Mouse (Mus musculus): ENCODE results near the gene Lpgat1. TPM values are rescaled to one million over a fixed set of nuclear protein-coding genes. Genes with fewer than 3 reads are reported as not detected.
A peak's percentile ranks its signal among the peaks of the same experiment; 100 is the strongest.

Lpgat1 gene
- polyA plus RNA-seq, 1 experiment from 2014 or later = 43.2 TPM

- ATAC-seq (ENCODE audit: insufficient read depth) (no peak), DNase-seq (no peak)
- WGBS = 24% methylated on average over 4 of the region's 4 CpGs
- Histone ChIP-seq H3K4me2 (no peak overlapping the region), H3K4me1 (ENCODE audit: insufficient read depth) (no peaks in the 10 kb centered on the region), H3K27me3 (ENCODE audit: insufficient read depth, low read length) (no peaks in the 10 kb centered on the region), H3K9ac (no peak overlapping the region), H3K4me3 (ENCODE audit: low read depth, low read length) (no peak overlapping the region), H3K36me3 (ENCODE audit: insufficient read depth) (no peaks in the 10 kb centered on the region), H3K9me3 (ENCODE audit: low read depth, low read length) (no peaks in the 10 kb centered on the region), H3K27ac (ENCODE audit: low read depth) (no peak overlapping the region)
- TF ChIP-seq CTCF (IDR thresholded peaks at IDR 0.05; ENCODE audit: low read depth) = no peak
These were observed 13.1 kb upstream of the Lpgat1 start for GRCm38 (mm10) chr1:191704535-191704934.

- Histone ChIP-seq H3K36me3 (ENCODE audit: insufficient read depth) (no peaks in the 10 kb centered on the region), H3K9ac (no peak overlapping the region), H3K4me3 (ENCODE audit: low read depth, low read length) (no peak overlapping the region), H3K4me1 (ENCODE audit: insufficient read depth) (no peaks in the 10 kb centered on the region), H3K27ac (ENCODE audit: low read depth) (no peak overlapping the region), H3K9me3 (ENCODE audit: low read depth, low read length) (no peaks in the 10 kb centered on the region), H3K4me2 (no peak overlapping the region), H3K27me3 (ENCODE audit: insufficient read depth, low read length) (no peaks in the 10 kb centered on the region)
- 70% methylated on average over 3 of the region's 3 CpGs for WGBS
- DNase-seq (no peak), ATAC-seq (ENCODE audit: insufficient read depth) (no peak)
- TF ChIP-seq CTCF (IDR thresholded peaks at IDR 0.05; ENCODE audit: low read depth) = no peak
These were observed 11.0 kb upstream of the Lpgat1 start for GRCm38 (mm10) chr1:191706541-191707078.

- Histone ChIP-seq H3K4me3 (ENCODE audit: low read depth, low read length) (no peak overlapping the region), H3K27ac (ENCODE audit: low read depth) (no peak overlapping the region), H3K27me3 (ENCODE audit: insufficient read depth, low read length) (no peaks in the 10 kb centered on the region), H3K9ac (no peak overlapping the region), H3K36me3 (ENCODE audit: insufficient read depth) (no peaks in the 10 kb centered on the region), H3K4me1 (ENCODE audit: insufficient read depth) (no peaks in the 10 kb centered on the region), H3K4me2 (no peak overlapping the region), H3K9me3 (ENCODE audit: low read depth, low read length) (no peaks in the 10 kb centered on the region)
- TF ChIP-seq CTCF (IDR thresholded peaks at IDR 0.05; ENCODE audit: low read depth) = no peak
- ATAC-seq (ENCODE audit: insufficient read depth) = no peak
- 64% methylated on average over 2 of the region's 2 CpGs for WGBS
- DNase-seq = no peak
These were observed 7.8 kb upstream of the Lpgat1 start for GRCm38 (mm10) chr1:191709811-191710210.

GRCm38 (mm10) chr1:191712224-191712838, 5.3 kb upstream of the Lpgat1 start:
- Histone ChIP-seq H3K4me2 (no peak overlapping the region), H3K27me3 (ENCODE audit: insufficient read depth, low read length) (no peaks in the 10 kb centered on the region), H3K9ac (no peak overlapping the region), H3K36me3 (ENCODE audit: insufficient read depth) (no peaks in the 10 kb centered on the region), H3K4me3 (ENCODE audit: low read depth, low read length) (no peak overlapping the region), H3K27ac (ENCODE audit: low read depth) (no peak overlapping the region), H3K9me3 (ENCODE audit: low read depth, low read length) (no peaks in the 10 kb centered on the region), H3K4me1 (ENCODE audit: insufficient read depth) (no peaks in the 10 kb centered on the region)
- DNase-seq (no peak), ATAC-seq (ENCODE audit: insufficient read depth) (no peak)
- no peak for TF ChIP-seq CTCF (IDR thresholded peaks at IDR 0.05; ENCODE audit: low read depth)
- WGBS = 77% methylated on average over 4 of the region's 4 CpGs

- DNase-seq = no peak
- Histone ChIP-seq H3K4me2 (no peak overlapping the region), H3K27me3 (ENCODE audit: insufficient read depth, low read length) (no peaks in the 10 kb centered on the region), H3K9ac (no peak overlapping the region), H3K9me3 (ENCODE audit: low read depth, low read length) (no peaks in the 10 kb centered on the region), H3K4me1 (ENCODE audit: insufficient read depth) (no peaks in the 10 kb centered on the region), H3K27ac (ENCODE audit: low read depth) (no peak overlapping the region), H3K4me3 (ENCODE audit: low read depth, low read length) (no peak overlapping the region), H3K36me3 (ENCODE audit: insufficient read depth) (no peaks in the 10 kb centered on the region)
- WGBS = 76% methylated on average over 3 of the region's 3 CpGs
- no peak for ATAC-seq (ENCODE audit: insufficient read depth)
- no peak for TF ChIP-seq CTCF (IDR thresholded peaks at IDR 0.05; ENCODE audit: low read depth)
These were observed 3.8 kb upstream of the Lpgat1 start for GRCm38 (mm10) chr1:191713813-191714212.

- Histone ChIP-seq H3K9ac (no peak overlapping the region), H3K4me2 (no peak overlapping the region), H3K4me1 (ENCODE audit: insufficient read depth) (no peaks in the 10 kb centered on the region; the same call in 1 of the 2 replicates), H3K4me3 (ENCODE audit: low read depth, low read length) (no peak overlapping the region), H3K9me3 (ENCODE audit: low read depth, low read length) (no peaks in the 10 kb centered on the region), H3K27ac (ENCODE audit: low read depth) (no peak overlapping the region), H3K27me3 (ENCODE audit: insufficient read depth, low read length) (no peaks in the 10 kb centered on the region), H3K36me3 (ENCODE audit: insufficient read depth) (no peaks in the 10 kb centered on the region)
- ATAC-seq (ENCODE audit: insufficient read depth) = no peak
- no peak for DNase-seq
- no peak for TF ChIP-seq CTCF (IDR thresholded peaks at IDR 0.05; ENCODE audit: low read depth)
- WGBS = 68% methylated on average over 2 of the region's 2 CpGs
These were observed 2.5 kb upstream of the Lpgat1 start for GRCm38 (mm10) chr1:191715150-191715549.

GRCm38 (mm10) chr1:191717141-191717540, 493 bp upstream of the Lpgat1 start:
- Histone ChIP-seq H3K9ac (peak overlapping the region; percentile 89), H3K4me2 (peak overlapping the region; percentile 71), H3K27ac (ENCODE audit: low read depth) (peak overlapping the region; percentile 94), H3K4me1 (ENCODE audit: insufficient read depth) (no peaks in the 10 kb centered on the region; the same call in 1 of the 2 replicates), H3K4me3 (ENCODE audit: low read depth, low read length) (peak overlapping the region; percentile 74), H3K27me3 (ENCODE audit: insufficient read depth, low read length) (no peaks in the 10 kb centered on the region), H3K36me3 (ENCODE audit: insufficient read depth) (peaks cover 15% of the 10 kb centered on the region), H3K9me3 (ENCODE audit: low read depth, low read length) (no peaks in the 10 kb centered on the region)
- TF ChIP-seq CTCF (IDR thresholded peaks at IDR 0.05; ENCODE audit: low read depth) = no peak
- ATAC-seq (ENCODE audit: insufficient read depth) = peak; percentile 19; the same call in 1 of the 2 replicates
- DNase-seq = no peak
- 0% methylated on average over 1 of the region's 1 CpGs for WGBS
